Mouse (Mus musculus): ENCODE data around the gene Fcho2. TPM values are rescaled to one million over a fixed set of nuclear protein-coding genes. Genes with fewer than 3 reads are reported as not detected.

Fcho2 gene
- total and polyA plus RNA-seq, 3 experiments = 3.0 to 9.0 (median 5.6) TPM

DNA sequence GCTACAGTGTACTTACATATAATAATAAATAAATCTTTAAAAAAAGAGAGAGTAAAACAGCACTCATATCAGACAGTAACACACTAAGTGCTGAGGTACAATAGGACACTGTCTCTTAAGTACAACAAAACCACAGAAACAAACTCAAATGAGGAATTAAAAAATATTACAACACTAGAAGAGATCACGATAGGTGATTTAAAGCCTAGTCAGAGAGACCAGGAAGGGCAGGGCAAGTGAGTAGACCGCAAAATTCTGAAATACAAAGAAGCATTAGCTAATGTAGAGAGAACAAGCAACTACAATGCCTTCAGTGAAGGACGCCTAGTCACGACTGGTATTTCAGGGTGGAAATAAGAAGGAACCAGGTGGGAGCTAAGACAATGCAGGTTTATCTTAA, 11.6 kb downstream of the Fcho2 start:
- H3K36me3 ChIP-seq (replicated peaks in 1 of 2; ENCODE audit: control insufficient read depth in 1 of 2, insufficient read depth in 1 of 2, low read length in 1 of 2) = peaks cover 19 to 42% of the 10 kb centered on the region in 2 experiments
- H3K9ac ChIP-seq (ENCODE audit: insufficient read depth, low read depth) = no peak overlapping the region
- H3K4me2 ChIP-seq (ENCODE audit: insufficient read depth, low read depth, poor library complexity, severe bottlenecking) = no peak overlapping the region
- dilution Hi-C loops (cut with MboI; ENCODE audit: extremely low pct_ligation_motif_present, extremely low pct_unique_long_range_greater_than_20kb, low sequenced_read_pairs) (no loop called here), in situ Hi-C loops (cut with MboI; ENCODE audit: low pct_ligation_motif_present, low pct_unique_long_range_greater_than_20kb, low sequenced_read_pairs) (no loop called here)
- no peak overlapping the region for H3K4me3 ChIP-seq (replicated peaks in 1 of 3; ENCODE audit: low read depth in 2 of 3, low read length in 2 of 3, poor library complexity in 1 of 3)
- TF ChIP-seq RAD21 (IDR thresholded peaks at IDR 0.05; ENCODE audit: low read depth, low read length) = no peak
- TF ChIP-seq ELF1 (IDR thresholded peaks at IDR 0.05; ENCODE audit: low read depth, low read length) = no peak
- no peak for TF ChIP-seq MXI1 (IDR thresholded peaks at IDR 0.05; ENCODE audit: low read depth, low read length)
- no peak for TF ChIP-seq ETS1 (conservative IDR thresholded peaks at IDR 0.05; ENCODE audit: low read depth, low read length)
- no peak for TF ChIP-seq UBTF (IDR thresholded peaks at IDR 0.05; ENCODE audit: low read depth, low read length)
- DNase-seq (ENCODE audit: extremely low read depth) = no peak
- no peaks in the 10 kb centered on the region for H3K4me1 ChIP-seq (ENCODE audit: control insufficient read depth in 1 of 2, insufficient read depth in 2 of 2)
- H3K79me2 ChIP-seq (replicated peaks; ENCODE audit: control insufficient read depth, extremely low read depth, insufficient read depth, poor library complexity, severe bottlenecking) = peaks cover 5% of the 10 kb centered on the region; the same call in 1 of the 2 replicates
- H3K9me3 ChIP-seq (replicated peaks; ENCODE audit: low read length) = peaks cover 7% of the 10 kb centered on the region
- H3K27me3 ChIP-seq (replicated peaks) = no peaks in the 10 kb centered on the region
- H3K27ac ChIP-seq (ENCODE audit: insufficient read depth, low read depth) = no peak overlapping the region

DNA sequence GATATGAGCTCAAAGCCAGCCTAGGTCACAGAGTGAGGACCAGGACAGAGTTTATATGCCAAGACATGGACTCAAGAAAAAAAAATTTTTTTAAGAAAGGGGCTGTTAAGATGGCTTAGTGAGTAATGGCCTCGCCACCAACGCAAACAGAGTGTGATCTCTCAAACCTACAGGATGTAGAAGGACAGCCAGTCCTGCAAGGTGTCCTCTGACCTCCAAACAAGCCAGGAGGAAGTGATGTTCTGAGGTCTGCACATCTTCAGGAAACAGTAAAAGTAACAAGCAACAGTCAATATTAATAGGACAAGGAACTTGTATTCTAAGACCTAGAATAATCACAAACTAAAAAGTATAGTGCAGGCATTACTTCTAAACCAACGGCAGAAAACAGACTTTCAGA, 12.3 kb downstream of the Fcho2 start:
- Histone ChIP-seq H3K4me3 (replicated peaks in 1 of 3; ENCODE audit: low read depth in 2 of 3, low read length in 2 of 3, poor library complexity in 1 of 3) (no peak overlapping the region), H3K79me2 (replicated peaks; ENCODE audit: control insufficient read depth, extremely low read depth, insufficient read depth, poor library complexity, severe bottlenecking) (no peaks in the 10 kb centered on the region; the same call in 1 of the 2 replicates), H3K27ac (ENCODE audit: insufficient read depth, low read depth) (no peak overlapping the region), H3K9me3 (replicated peaks; ENCODE audit: low read length) (peaks cover 7% of the 10 kb centered on the region), H3K4me2 (ENCODE audit: insufficient read depth, low read depth, poor library complexity, severe bottlenecking) (no peak overlapping the region), H3K27me3 (replicated peaks) (no peaks in the 10 kb centered on the region), H3K36me3 (replicated peaks in 1 of 2; ENCODE audit: control insufficient read depth in 1 of 2, insufficient read depth in 1 of 2, low read length in 1 of 2) (peaks cover 19 to 47% of the 10 kb centered on the region in 2 experiments), H3K9ac (ENCODE audit: insufficient read depth, low read depth) (no peak overlapping the region), H3K4me1 (ENCODE audit: control insufficient read depth in 1 of 2, insufficient read depth in 2 of 2) (no peaks in the 10 kb centered on the region)
- no peak for DNase-seq (ENCODE audit: extremely low read depth)
- dilution Hi-C loops (cut with MboI; ENCODE audit: extremely low pct_ligation_motif_present, extremely low pct_unique_long_range_greater_than_20kb, low sequenced_read_pairs) (no loop called here), in situ Hi-C loops (cut with MboI; ENCODE audit: low pct_ligation_motif_present, low pct_unique_long_range_greater_than_20kb, low sequenced_read_pairs) (no loop called here)
- TF ChIP-seq SIN3A (IDR thresholded peaks at IDR 0.05; ENCODE audit: low read length) (no peak), NRF1 (IDR thresholded peaks at IDR 0.05; ENCODE audit: low read depth, low read length) (no peak)

DNA sequence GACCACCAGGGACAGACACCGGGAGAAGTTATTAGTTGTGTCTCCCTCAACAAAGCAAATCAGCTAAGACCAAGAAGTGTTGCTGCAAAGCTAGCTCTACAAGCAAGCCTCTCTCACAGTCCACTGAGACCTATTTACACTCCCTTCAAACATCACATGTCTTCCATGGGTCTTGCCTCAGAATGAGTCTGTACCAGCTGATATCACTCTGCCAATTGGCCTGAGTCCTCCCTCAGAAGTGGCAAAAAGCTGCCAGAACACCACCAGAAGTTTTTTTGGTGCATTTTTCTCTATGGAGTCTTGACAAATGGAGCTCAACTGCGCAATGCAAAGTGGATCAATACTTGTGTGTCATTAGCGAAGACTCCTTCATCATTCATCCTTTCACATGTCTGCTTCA, 19.7 kb downstream of the Fcho2 start:
- H3K36me3 ChIP-seq (replicated peaks in 1 of 2; ENCODE audit: control insufficient read depth in 1 of 2, insufficient read depth in 1 of 2, low read length in 1 of 2) = peaks cover 16 to 42% of the 10 kb centered on the region in 2 experiments
- dilution Hi-C loops (cut with MboI; ENCODE audit: extremely low pct_ligation_motif_present, extremely low pct_unique_long_range_greater_than_20kb, low sequenced_read_pairs) = no loop called here
- H3K27ac ChIP-seq (ENCODE audit: insufficient read depth, low read depth) = no peak overlapping the region
- H3K4me1 ChIP-seq (ENCODE audit: control insufficient read depth in 1 of 2, insufficient read depth in 2 of 2) = peaks cover 0 to 2% of the 10 kb centered on the region in 2 experiments; a peak in 1 of 4 replicates
- peaks cover 1% of the 10 kb centered on the region for H3K9me3 ChIP-seq (replicated peaks; ENCODE audit: low read length)
- no peaks in the 10 kb centered on the region for H3K79me2 ChIP-seq (replicated peaks; ENCODE audit: control insufficient read depth, extremely low read depth, insufficient read depth, poor library complexity, severe bottlenecking)
- H3K27me3 ChIP-seq (replicated peaks) = no peaks in the 10 kb centered on the region
- in situ Hi-C loops (cut with MboI; ENCODE audit: low pct_ligation_motif_present, low pct_unique_long_range_greater_than_20kb, low sequenced_read_pairs) = no loop called here
- H3K9ac ChIP-seq (ENCODE audit: insufficient read depth, low read depth) = no peak overlapping the region
- H3K4me3 ChIP-seq (replicated peaks in 1 of 3; ENCODE audit: low read depth in 2 of 3, low read length in 2 of 3, poor library complexity in 1 of 3) = no peak overlapping the region
- H3K4me2 ChIP-seq (ENCODE audit: insufficient read depth, low read depth, poor library complexity, severe bottlenecking) = no peak overlapping the region
- no peak for DNase-seq (ENCODE audit: extremely low read depth)
- TF ChIP-seq E2F4 (IDR thresholded peaks at IDR 0.05; ENCODE audit: insufficient replicate concordance, low read depth, low read length) (no peak), NELFE (IDR thresholded peaks at IDR 0.05; ENCODE audit: low read depth, low read length) (no peak), MAFK (IDR thresholded peaks at IDR 0.05; ENCODE audit: insufficient replicate concordance, low read length) (no peak), USF1 (IDR thresholded peaks at IDR 0.05; ENCODE audit: low read depth, low read length) (no peak), ZKSCAN1 (IDR thresholded peaks at IDR 0.05; ENCODE audit: borderline replicate concordance, low read depth, low read length) (no peak), NRF1 (IDR thresholded peaks at IDR 0.05; ENCODE audit: low read depth, low read length) (no peak), KAT2A (IDR thresholded peaks at IDR 0.05; ENCODE audit: insufficient replicate concordance, low read length) (no peak), SIN3A (IDR thresholded peaks at IDR 0.05; ENCODE audit: low read length) (no peak), GABPA (IDR thresholded peaks at IDR 0.05; ENCODE audit: insufficient replicate concordance, low read depth, low read length) (no peak), TBP (conservative IDR thresholded peaks at IDR 0.05; ENCODE audit: low read depth, low read length) (no peak)

All from CH12.LX (cell line).